Mouse (Mus musculus) lung, postnatal 0 days (tissue): Measurements from ENCODE around the gene Prss56.

Source experiments
- CTCF ChIP-seq: IDR thresholded peaks from 2 replicates; pipeline ENCODE4 v1.5.1; 2016; ENCODE audit warnings: antibody characterized with exemption, mild to moderate bottlenecking
- EP300 ChIP-seq: IDR thresholded peaks from 2 replicates; pipeline ENCODE4 v1.6.1; 2016; ENCODE audit warnings: antibody characterized with exemption, mild to moderate bottlenecking, control low read depth

GRCm38 (mm10) chr1:87164796-87165184 is 18.3 kb upstream of the Prss56 start:
- TF ChIP-seq EP300 (no peak), CTCF (no peak)
